ENCODE assay signal across 14 mouse cellular contexts in the genomic region with DNA sequence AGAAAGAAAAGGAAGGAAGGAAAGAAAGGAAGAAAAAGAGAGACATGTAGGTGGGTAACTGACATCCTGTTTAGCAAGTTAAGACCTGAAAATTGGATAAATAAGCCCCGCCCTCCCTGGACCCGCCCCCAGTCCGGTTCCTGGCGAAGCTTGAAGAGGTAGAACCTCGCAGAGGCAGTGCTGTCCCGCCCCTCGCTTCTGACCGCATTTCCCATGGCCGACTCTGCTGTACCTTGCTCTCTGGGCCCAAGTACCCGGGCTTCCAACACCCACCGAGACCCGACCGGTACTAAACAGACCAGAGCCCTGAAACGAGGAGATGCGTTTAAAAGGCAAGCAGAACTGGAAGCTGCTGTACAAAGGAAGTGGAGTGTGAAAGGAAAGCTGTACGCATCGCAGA. TPM values are rescaled to one million over a fixed set of nuclear protein-coding genes. Genes with fewer than 3 reads are reported as not detected.
DNase-seq lines count a peak whose midpoint lies in the region; ATAC-seq lines count a peak whose summit lies in the region.
"Had no signal": no experiment of that assay in that cellular context is flagged by ENCODE, and none has a peak within 500 bp of the region (broad histone marks: within the 10 kb centered on the region; RNA-seq: fewer than 3 reads in every experiment).

No protein-coding gene starts in this region.

- no peak for ATAC-seq in hindbrain, embryonic 11.5 days (ENCODE audit: low FRiP score)
- ATAC-seq: forebrain, postnatal 0 days had no signal

- no peaks in the 10 kb centered on the region for H3K36me3 ChIP-seq in forebrain, embryonic 10.5 days (replicated peaks)
- H3K36me3 ChIP-seq in hindbrain, embryonic 11.5 days (ENCODE audit: control insufficient read depth, insufficient read depth, low read length) = no peaks in the 10 kb centered on the region

- H3K27ac ChIP-seq in forebrain, embryonic 10.5 days = no peak overlapping the region
- no peak overlapping the region for H3K27ac ChIP-seq in hindbrain, embryonic 11.5 days (ENCODE audit: low read depth, low read length)
- H3K27ac ChIP-seq: liver, embryonic 14.5 days had no signal

- H3K27me3 ChIP-seq in forebrain, embryonic 10.5 days (ENCODE audit: poor library complexity, severe bottlenecking) = no peaks in the 10 kb centered on the region
- H3K27me3 ChIP-seq in hindbrain, embryonic 11.5 days (ENCODE audit: control insufficient read depth, insufficient read depth, low read length) = no peaks in the 10 kb centered on the region

- no peak overlapping the region for H3K4me2 ChIP-seq in hindbrain, embryonic 11.5 days (replicated peaks; ENCODE audit: low read depth, low read length)

- 0 out of 2 replicates have a peak, but pooled peaks cover 4% of the 10 kb centered on the region for H3K4me1 ChIP-seq in forebrain, embryonic 10.5 days
- H3K4me1 ChIP-seq in hindbrain, embryonic 11.5 days (replicated peaks; ENCODE audit: control insufficient read depth, insufficient read depth, low read length) = no peaks in the 10 kb centered on the region

- no peak overlapping the region for H3K4me3 ChIP-seq in forebrain, embryonic 10.5 days
- no peak overlapping the region for H3K4me3 ChIP-seq in hindbrain, embryonic 11.5 days (ENCODE audit: low read depth, low read length)

- 0 out of 2 replicates have a peak, but pooled peaks cover 3% of the 10 kb centered on the region for H3K9me3 ChIP-seq in forebrain, embryonic 10.5 days
- no peaks in the 10 kb centered on the region for H3K9me3 ChIP-seq in hindbrain, embryonic 11.5 days (ENCODE audit: control insufficient read depth, low read length)

- peak; percentile 26 to 32 for DNase-seq in spleen, adult 18-20 months
- DNase-seq in spleen, adult 12 weeks (ENCODE audit: low spot score) = no peak
- peak; percentile 68 for DNase-seq in induced T-regulatory cell, adult 2 months (ENCODE audit: low read depth)
- DNase-seq in lung, postnatal 14 days = peak; percentile 15
- DNase-seq in thymus, postnatal 14 days = peak; percentile 65
- DNase-seq in left cerebral cortex, adult 8-10 months (ENCODE audit: low spot score in 2 of 2) = no peak
- DNase-seq in forebrain, embryonic 10.5 days (ENCODE audit: extremely low spot score, low spot score) = no peak
- no peak for DNase-seq in hindbrain, embryonic 11.5 days (ENCODE audit: low spot score)
- DNase-seq: forebrain, postnatal 0 days; heart, postnatal 14 days had no signal

- H3K9ac ChIP-seq in hindbrain, embryonic 11.5 days (ENCODE audit: low read depth, low read length) = no peak overlapping the region
- H3K9ac ChIP-seq: forebrain, postnatal 0 days; liver, embryonic 14.5 days had no signal

- WGBS in forebrain, embryonic 10.5 days = 63% methylated on average over 17 of the region's 17 CpGs
- 56% methylated on average over 17 of the region's 17 CpGs for WGBS in hindbrain, embryonic 11.5 days

RNA-seq across cellular contexts. Expression of gene Catsper1, which starts 11.7 kb away (rescaled TPM):
- total RNA-seq in left cerebral cortex, adult 8-10 months (2022) = not detected
- polyA plus RNA-seq in forebrain, embryonic 10.5 days (2016; fragmentation: Nextera tagmentation; extraction: Ambion mirVana) = not detected in 2 replicates
- polyA plus RNA-seq in hindbrain, embryonic 11.5 days (2014; fragmentation: Nextera tagmentation; extraction: Ambion mirVana) = not detected in 2 replicates
- total RNA-seq: forebrain, postnatal 0 days; heart, postnatal 14 days; layer of hippocampus, postnatal 10 days; MEL had no signal
- polyA plus RNA-seq: forebrain, postnatal 0 days; liver, embryonic 14.5 days; neural tube, embryonic 11.5 days had no signal

RNA-seq across cellular contexts. Expression of gene Cst6, which starts 25.6 kb away (rescaled TPM):
- total RNA-seq in left cerebral cortex, adult 8-10 months (2022) = 10 to 100 TPM; 21.5 to 39.4 (median 34.1) TPM
- 0.56 TPM in 1 of 2 replicates, not detected in the other for polyA plus RNA-seq in forebrain, embryonic 10.5 days (2016; fragmentation: Nextera tagmentation; extraction: Ambion mirVana)
- polyA plus RNA-seq in hindbrain, embryonic 11.5 days (2014; fragmentation: Nextera tagmentation; extraction: Ambion mirVana) = 1.7 and 2.3 TPM in 2 replicates
- total RNA-seq: MEL had no signal

RNA-seq across cellular contexts. Expression of gene Gal3st3, which starts 25.7 kb away (rescaled TPM):
- 10 to 100 TPM; 55.7 to 57.0 (median 56.3) TPM for total RNA-seq in left cerebral cortex, adult 8-10 months (2022)
- 10.3 and 12.1 TPM in 2 replicates for polyA plus RNA-seq in forebrain, embryonic 10.5 days (2016; fragmentation: Nextera tagmentation; extraction: Ambion mirVana)
- 14.0 and 14.6 TPM in 2 replicates for polyA plus RNA-seq in hindbrain, embryonic 11.5 days (2014; fragmentation: Nextera tagmentation; extraction: Ambion mirVana)
- total RNA-seq: MEL had no signal

RNA-seq across cellular contexts. Expression of gene Sf3b2, which starts 28.5 kb away (rescaled TPM):
- total RNA-seq in left cerebral cortex, adult 8-10 months (2022) = 100 to 1,000 TPM; 201 to 220 (median 207) TPM
- 458 and 482 TPM in 2 replicates for polyA plus RNA-seq in forebrain, embryonic 10.5 days (2016; fragmentation: Nextera tagmentation; extraction: Ambion mirVana)
- 385 and 404 TPM in 2 replicates for polyA plus RNA-seq in hindbrain, embryonic 11.5 days (2014; fragmentation: Nextera tagmentation; extraction: Ambion mirVana)

RNA-seq across cellular contexts. Expression of gene Eif1ad, which starts 42.7 kb away (rescaled TPM):
- total RNA-seq in left cerebral cortex, adult 8-10 months (2022) = 10 to 100 TPM; 22.1 to 29.0 (median 23.8) TPM
- polyA plus RNA-seq in forebrain, embryonic 10.5 days (2016; fragmentation: Nextera tagmentation; extraction: Ambion mirVana) = 90.6 and 95.3 TPM in 2 replicates
- 73.6 and 76.6 TPM in 2 replicates for polyA plus RNA-seq in hindbrain, embryonic 11.5 days (2014; fragmentation: Nextera tagmentation; extraction: Ambion mirVana)

Comparison
In these comparisons a context has a peak if more than half of its experiments do, and no peak if none do; other contexts are left out.
1. DNase-seq: peak in spleen, adult 18-20 months (2 of 2), induced T-regulatory cell, adult 2 months (single experiment), lung, postnatal 14 days (single experiment) and thymus, postnatal 14 days (single experiment); none in spleen, adult 12 weeks (single experiment), left cerebral cortex, adult 8-10 months (0 of 2), forebrain, embryonic 10.5 days (single experiment) and hindbrain, embryonic 11.5 days (single experiment).